Mouse (Mus musculus): ENCODE results near the gene Scn2a.

GRCm38 (mm10) chr2:65658430-65658829, 37.9 kb downstream of the Scn2a start:
- TF ChIP-seq CTCF (IDR thresholded peaks at IDR 0.05; ENCODE audit: borderline replicate concordance, extremely low read depth, insufficient read depth, insufficient read length) = no peak
- no peak for TF ChIP-seq POLR2A (IDR thresholded peaks at IDR 0.05; ENCODE audit: borderline replicate concordance, extremely low read depth, insufficient read depth, insufficient read length, poor library complexity, severe bottlenecking)

Measured in brain, embryonic 14.5 days (tissue).